Mouse (Mus musculus) gastrocnemius, postnatal 4 days (tissue): ENCODE measurements around the gene Cnn2. TPM values are rescaled to one million over a fixed set of nuclear protein-coding genes. Genes with fewer than 3 reads are reported as not detected.
"Not testable (repeated sequence)": the region's sequence is repeated elsewhere in the genome, so short reads cannot be mapped to it uniquely, and the experiment has no call there.

Experiments used
- DNase-seq, 2 experiments: peaks; one replicate each; pipeline ENCODE4 v3.0.0; 2021 to 2022; ENCODE audit warnings: low spot score in 2 of 2, mixed read lengths in 2 of 2
- long read RNA-seq, 2 experiments: library from polyadenylated mRNA; stranded (forward); transcript quantifications; one replicate each; pipeline ENCODE4 v2.0.0; 2021
- total RNA-seq, 2 experiments: library from RNA; stranded (reverse); gene quantifications; 2 replicates each; pipeline ENCODE4 v1.2.3; 2021

The Cnn2 gene
- total RNA-seq: 10 to 100 TPM; 51.0 to 55.0 TPM
- long read RNA-seq, experiment 1, transcript Cnn2-201 (7 exons, 2,460 nt): major isoform, 74 of 83 reads
- long read RNA-seq, experiment 1, partial matches to known transcripts: 6 of 83 reads
- long read RNA-seq, experiment 1, other reads (novel, unspliced or antisense): 3 of 83 reads
- long read RNA-seq, experiment 2, transcript Cnn2-201 (7 exons, 2,460 nt): major isoform, 81 of 97 reads
- long read RNA-seq, experiment 2, partial matches to known transcripts: 15 of 97 reads
- long read RNA-seq, experiment 2, other reads (novel, unspliced or antisense): 1 of 97 reads

DNA sequence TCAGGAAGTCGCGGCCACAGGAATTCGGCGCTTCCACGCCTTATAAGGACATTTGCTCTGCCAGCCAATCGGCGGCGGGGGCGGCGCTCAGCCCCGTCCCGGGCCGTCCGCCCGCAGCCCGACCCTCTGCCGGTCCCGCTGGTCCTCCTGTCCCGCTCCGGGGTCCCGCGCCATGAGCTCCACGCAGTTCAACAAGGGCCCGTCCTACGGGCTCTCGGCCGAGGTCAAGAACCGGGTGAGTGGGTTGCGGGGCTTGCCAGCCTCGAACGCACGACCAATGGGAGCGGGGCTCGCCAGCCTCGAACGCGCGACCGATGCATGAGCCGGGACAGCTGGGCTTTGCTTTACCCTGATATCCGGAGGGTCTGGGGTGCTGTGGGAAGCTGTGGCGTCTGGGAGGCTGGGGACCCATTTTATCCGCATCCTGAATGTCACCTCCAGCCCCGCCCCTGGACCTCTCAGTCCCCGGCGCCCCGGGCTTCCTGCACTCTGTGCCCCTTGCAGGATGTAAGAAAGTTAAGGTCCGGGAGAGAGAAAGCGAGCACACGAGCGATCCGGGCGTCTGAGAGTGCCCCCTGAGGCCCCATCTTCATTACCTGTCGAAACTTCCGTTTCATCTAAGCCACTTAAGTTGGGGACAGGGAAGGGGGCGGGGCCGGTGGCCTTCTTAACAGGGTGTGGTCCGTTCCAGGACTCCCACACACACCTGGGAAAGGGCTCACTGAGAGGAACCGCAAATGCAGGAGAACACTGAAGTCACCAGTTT lies at the start of gene Cnn2:
TSS of gene Cnn2 (plus strand) at position 79 of the 766 bp plus-strand sequence.
- peak in 1 of 2 experiments; percentile 58 for DNase-seq

DNA sequence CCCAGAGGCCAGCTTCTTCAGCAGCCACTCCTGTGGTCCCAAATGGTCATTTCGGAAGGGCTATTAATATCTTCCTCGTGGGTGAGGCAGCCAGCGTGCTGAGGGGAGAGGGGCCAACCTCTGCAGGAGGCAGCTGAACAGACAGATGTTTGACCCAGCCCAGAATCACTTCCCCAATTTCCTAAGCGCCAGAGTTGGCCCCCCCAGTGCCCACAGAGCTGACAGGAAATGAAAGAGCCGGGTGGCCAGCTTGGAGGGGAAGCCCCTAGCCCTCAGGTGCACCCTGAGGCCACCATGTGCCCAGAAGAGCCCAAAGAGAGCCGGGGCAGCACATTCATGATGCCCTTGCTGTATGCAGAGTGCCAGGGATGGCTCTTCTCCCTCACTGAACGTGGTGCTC lies 47.6 kb upstream of the Cnn2 start:
- DNase-seq: no peak

DNA sequence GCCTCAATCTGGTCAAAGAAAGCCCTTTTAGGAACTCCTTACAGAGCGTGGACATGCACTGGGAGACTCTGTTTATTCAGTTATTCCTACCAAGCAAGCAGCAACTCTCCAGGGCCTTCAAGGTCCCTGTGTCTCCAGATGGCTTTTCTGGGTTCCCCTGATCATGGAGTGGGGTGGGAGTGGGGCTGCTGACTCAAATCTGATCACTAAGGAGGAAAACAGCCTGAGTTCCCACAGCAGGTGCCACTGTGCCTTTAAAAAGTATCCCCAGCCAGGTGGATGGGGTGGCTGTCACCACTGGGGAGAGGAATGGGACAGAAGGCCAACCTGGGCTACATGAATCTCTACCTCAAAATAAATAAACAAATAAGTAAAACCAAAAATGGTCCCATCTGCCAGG lies 45.4 kb upstream of the Cnn2 start:
- no peak for DNase-seq

DNA sequence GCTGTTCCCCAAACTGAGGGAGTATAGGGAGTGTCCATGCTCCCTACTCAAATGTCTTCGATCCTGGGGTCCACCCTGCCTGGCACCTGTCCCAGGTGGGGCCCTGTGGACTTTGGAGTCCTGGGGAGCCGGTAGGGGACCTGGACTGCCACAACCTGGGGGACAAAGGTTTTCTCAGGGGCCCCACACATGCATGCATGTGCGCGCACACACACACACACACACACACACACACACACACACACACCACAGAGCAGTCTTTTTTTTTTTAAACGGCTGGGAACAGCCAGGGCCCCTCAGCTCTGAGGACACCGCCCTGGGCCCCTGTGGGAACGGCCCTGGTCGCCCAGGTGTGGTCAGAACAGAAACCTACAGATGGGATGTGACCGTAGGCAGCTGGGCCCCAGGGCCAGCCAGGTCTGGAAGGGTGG lies 44.9 kb upstream of the Cnn2 start:
- no peak for DNase-seq

DNA sequence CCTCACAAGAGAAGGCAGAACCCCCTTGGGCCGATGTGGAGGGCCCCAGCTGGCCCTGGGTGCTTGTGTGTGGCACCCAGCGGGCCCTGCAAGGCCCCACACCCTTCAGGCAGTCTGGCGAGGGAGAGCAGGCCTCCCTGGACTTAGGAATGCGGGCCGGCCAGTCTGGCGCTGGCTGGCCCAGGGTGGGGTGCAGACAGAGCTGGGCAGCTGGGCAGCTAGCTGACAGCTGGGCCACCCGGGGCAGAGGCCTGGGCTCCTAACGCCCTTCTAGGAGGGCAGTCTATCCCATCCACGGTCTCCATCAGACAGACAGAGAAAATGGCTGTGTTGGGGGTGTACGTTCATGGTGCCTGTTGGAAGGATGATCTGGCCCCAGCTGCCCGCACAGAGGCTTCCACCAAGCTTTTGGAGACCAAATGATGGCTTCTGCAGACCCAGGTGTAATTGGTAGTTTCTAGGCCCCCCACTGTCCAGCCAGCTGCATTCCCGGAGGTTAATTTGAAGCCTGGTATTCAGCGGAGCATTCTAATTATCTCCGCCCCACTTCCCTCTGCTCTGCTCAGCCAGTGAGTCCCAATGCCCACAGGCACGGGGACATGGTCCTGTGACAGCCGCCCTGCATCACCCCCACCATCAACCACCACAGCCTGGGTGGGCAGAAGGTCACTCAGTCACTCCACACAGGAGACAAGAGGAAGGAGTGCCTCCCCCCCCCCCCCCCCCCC lies 42.7 kb upstream of the Cnn2 start:
- no peak for DNase-seq

DNA sequence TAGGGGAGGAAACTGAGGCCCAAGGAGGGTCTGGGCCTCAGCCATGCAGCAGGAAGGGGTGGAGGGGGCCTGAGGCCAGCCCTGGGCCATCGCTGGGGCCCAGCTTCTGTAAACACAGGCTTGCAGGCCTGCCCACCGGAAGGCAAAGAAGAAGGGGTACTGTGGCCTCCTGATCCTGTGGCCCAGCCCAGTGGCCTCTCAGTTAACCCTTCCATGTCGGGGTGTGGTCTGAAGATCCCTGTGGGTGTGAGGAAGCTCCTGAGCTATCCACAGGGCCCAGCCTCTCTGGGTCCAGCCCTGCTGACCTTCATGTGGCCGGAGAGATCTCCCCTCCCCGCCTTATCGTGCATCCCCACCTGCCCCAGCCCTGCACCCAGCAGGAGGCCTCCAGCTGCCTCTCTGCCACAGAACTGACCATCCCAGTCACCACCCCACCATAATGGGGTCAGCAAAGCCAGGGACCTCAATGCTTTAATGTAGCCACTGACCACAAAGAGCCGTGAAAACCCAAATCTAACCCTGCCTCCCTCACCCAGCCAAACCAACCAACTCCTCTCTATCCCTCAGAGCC lies 41.5 kb upstream of the Cnn2 start:
- no peak for DNase-seq

DNA sequence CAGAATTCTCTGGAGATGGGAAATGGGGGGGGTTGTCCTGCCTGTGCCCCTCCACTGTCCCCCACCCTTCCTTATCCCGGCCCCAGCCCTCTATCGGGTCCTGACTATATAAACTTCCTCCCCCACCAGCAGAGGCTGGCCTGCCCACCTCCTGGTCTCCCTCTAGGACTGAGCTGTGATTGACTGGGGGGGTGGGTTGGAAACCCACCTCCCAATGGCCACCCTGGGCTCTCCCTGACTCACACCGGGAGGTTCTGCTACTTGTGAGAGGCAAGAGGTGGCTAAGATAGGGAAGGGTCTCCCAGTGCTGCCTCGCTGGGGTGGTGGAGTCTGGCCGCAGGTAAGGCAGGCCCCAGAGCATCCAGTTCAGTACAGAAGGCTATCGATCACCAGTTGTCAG lies 40.9 kb upstream of the Cnn2 start:
- no peak for DNase-seq

DNA sequence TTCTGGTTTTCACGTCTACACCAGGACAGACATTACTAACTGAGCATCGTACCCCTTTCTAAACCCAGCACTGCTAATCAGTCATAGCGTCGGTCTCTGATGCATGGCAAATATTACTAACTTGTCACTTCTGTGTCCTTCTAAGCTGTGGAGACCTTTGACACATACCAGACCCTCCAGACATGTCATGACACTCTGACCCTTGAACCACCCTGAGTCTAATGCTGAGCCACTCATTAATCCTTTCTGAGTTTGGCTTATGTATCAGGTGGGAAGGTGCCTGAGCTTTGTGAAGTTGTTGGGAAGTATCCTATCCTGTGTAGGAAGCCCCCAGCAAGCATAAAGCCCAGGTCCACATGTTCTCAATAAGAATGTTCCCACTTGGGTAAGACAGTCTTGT lies 38.5 kb upstream of the Cnn2 start:
- DNase-seq: no peak

DNA sequence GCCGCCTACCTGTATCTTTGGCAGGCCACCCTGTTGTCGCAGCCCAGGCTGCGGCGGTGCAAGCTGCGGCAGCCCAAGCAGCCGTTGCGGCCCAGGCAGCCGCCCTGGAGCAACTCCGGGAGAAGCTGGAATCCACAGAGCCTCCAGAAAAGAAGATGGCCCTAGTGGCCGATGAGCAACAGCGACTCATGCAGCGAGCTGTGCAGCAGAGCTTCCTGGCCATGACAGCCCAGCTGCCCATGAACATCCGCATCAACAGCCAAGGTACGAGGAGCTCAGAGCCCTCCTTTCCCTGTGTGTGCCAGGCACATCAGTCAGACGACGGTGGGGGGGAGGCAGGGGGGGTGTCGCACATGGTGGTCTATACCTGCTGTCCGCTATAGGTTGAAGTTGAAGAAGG lies 37.7 kb upstream of the Cnn2 start:
- DNase-seq: no peak

DNA sequence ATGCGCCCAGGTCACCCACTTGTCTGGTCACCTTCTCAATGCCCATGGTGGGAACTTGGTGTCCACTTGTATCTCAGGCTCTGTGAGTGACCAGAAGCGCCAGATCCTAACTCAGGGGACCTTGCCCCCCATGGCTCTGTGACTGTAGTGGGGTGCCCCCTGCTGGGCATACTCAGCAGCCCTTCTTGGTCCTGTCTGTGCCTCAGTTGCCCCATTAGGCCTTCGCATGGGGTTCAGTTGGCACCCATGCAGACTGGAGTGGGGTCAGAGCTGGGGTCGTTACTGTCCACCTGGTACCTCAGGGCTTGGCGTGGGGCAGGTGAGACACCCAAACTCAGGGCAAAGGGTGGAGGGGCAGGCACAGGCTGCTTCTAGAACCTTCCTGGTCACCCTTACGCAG lies 34.4 kb upstream of the Cnn2 start:
- DNase-seq: no peak

DNA sequence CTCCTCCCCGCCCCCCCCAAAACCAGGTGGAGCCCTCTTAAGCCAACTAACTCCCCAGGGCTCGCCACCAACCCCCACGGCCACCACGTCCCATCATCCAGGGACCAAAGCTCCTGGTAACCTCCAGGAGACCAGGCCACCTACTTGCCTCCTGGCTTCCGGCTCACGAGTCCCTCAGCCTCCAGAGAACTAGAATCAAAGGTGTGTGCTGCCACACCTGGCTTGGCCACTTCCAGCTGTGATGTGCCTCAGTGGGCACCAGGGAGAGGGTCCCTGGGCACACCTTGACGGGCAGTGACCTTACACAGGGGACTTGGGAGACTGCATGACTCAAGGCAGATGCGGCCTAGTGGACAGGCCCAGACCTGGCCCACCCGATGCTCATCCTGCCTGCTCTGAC lies 32.7 kb upstream of the Cnn2 start:
- no peak for DNase-seq

DNA sequence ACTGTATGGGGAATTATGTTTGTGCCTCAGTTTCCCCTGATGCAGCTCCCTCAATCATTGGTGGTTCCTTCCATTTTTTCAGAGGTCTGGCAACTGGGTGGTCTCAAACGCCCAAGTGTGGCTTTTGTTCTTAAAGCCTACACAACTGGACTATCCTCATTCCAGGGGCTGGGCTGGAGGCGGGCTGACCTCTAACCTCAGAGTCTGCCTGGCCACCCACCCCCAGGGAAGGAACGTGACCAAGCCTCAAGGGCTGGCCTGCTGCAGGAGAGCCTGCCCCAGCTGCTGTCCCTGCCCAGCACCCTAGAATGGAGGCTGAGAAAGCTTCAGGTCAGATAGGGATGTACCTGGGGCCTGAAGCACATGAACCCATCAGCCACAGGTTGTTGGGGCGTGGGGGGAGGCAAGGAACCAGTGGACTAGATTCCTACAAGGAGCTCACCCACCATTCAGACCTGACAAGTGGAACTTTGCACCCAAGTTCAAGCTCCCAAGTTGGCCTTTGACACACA lies 31.7 kb upstream of the Cnn2 start:
- DNase-seq: no peak

DNA sequence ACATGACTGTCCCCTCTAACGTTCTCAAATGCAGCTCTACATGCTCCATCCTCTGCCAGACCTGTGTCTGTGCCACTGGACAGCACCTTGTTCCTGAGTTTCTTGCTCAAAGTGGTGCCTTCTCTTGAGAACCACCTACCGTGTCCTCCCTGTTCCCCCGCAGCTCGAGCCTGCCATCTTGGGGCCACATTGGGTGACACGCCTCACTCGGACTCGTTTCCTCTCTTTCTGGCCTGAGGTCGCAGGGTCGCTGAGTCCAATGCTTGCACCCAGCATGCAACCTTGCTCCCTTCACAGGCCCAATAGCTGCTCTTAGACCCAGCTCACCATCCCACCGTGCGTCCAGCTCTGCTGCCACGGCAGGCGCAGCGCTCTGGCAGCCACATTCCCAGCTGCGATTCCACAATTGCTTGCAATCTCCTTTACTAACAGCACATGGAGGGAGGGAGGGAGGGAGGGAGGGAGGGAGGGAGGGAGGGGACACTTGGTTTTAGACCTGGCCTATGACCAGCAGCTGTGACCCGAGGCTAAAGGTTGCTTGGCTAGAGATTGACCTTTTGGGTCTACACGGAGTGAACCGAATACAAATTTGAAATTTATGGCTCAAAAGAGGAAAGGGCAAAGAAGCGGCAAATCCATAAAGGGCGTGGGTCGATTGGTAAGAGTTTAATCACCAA lies 30.1 kb upstream of the Cnn2 start:
- peak; percentile 70 to 81 for DNase-seq

DNA sequence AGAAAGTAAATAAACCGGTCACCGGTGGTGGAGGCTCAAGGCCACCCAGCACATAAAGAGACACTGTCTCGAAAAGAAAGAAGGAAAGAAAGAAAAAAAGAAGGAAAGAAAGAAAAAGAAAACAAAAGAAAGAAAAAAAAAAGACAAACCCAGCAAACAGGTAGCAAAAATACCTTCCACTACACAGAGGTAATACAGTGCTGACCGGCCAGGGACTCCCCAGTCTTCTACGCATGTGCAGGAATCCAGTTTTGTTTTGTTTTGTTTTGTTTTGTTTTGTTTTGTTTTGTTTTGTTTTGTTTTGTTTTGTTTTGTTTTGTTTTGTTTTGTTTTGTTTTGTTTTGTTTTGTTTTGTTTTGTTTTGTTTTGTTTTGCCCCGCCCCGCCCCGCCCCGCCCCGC lies 29.0 kb upstream of the Cnn2 start:
- DNase-seq: not testable (repeated sequence)

DNA sequence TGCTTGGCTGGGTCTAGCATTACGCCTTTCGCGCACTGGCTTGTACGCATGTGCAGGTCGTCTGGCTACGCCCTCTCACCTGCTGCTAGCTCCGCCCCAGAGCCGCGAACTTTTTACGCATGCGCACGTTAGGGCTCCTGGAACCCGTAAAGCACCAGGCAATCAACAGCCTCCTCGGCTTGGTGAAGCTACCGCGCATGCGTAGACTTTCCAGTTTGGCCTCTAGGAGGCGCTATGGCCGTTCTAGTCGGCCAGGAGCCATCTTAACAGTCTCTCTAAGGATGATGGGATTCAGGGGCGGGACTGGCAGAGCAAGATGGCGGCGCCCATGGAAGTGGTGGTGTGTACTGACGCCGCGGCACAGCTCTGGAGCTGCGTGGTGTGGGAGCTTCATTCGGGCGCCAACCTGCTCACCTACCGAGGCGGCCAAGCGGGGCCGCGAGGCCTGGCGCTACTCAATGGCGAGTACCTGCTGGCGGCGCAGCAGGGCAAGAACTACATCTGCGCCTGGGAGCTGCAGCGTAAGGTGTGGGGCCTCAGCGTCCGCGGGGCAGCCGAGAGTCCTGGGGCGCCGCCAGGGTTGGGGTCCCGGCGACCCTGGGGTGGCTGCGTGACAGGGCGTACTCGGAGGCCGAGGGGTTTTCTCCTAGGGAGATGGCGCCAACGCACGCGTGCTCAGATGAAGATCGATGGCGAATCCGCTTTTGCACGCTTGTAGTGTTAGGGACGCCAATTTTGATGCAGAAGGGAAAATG lies 28.4 kb upstream of the Cnn2 start, which contains the start of gene Wdr18:
TSS of gene Wdr18 (plus strand) at position 306 of the 755 bp plus-strand sequence.
- DNase-seq: peak; percentile 96

DNA sequence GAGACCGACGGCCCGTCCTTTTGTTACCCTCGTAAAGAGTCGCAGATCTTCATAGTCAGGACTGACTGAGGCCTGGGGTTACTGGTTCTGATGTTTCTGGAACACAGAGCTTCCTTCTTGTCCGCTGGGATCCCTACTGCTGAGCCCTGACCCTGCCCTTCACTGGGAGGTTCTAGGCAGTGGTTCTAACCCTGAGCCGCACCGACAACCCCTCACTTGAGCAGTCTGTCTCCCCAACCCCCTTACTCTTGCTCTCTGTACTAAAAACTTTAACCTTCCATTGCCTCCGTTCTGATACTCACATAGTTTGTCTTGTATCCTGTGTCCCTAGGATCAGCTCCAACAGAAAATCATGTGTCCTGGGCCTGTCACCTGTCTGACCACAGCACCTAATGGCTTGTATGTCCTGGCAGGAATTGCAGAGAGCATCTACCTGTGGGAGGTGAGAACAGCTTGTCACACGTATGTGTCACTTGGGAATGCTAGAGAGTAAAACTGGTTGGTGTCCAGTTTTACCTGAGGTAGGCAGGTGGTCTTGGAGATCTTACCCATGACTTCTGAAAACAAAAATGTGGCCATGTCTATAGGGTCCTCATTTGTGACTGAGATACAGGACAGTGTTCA lies 27.6 kb upstream of the Cnn2 start:
- no peak for DNase-seq

DNA sequence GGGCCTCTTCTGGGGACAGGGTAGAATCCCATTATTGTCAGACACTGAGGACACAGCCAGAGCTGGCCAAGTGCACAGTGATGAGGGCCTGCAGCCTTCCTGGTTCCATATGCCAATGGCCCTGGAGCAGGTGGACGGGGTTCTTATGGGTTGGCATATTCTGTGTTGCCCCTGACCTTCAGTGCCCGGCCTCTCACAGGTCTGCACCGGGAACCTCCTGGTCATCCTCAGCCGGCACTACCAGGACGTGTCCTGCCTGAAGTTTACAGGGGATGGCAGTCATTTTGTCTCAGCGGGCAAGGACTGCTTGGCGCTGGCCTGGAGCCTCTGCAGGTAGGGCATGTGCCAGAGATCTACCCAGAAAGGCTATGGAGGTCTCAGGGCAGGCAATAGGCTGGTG lies 23.7 kb upstream of the Cnn2 start:
- DNase-seq: no peak

DNA sequence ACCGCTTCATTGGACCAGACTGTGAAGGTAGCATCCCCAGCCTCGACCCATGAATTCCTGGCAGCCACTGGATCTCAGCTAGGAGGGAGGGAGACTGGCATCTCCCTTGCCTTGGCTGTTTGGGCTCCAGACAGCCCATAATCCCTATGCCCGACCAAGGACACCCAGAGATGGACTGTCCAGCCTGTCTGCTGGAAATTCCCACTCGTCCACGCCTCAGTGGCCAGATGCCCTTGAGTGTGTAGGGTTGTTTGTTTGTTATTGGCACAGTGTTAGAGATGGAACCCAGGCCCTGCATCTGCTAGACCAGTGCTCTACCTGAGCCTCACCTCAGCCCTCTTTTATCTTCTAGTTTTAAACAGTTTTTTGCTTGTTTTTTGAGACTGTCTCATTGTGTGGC lies 23.1 kb upstream of the Cnn2 start:
- no peak for DNase-seq

DNA sequence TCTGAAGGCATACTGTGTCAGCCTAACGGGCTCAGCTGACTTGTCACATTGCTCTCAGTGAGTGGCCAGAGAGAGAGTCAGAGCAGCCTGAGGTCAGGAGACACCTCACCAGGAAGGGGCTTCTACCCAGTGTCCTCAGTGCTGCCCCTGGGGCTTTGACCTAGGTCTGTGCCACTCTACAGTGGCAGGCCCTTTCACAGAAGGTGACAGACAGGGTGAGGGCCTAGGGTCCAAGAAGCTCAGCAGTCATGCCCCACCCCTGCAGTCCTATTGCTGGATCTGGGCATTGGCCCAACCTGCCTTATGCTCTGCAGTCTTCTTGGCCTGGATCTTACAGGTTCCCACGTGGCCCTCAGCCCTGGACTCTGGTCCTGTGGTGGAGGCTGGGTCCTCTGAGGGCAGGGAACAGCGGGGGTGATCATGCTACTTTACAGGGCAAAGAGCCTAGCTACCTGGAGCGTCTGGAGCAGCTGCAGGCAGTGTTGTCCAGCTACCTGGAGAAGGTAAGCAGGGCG lies 21.4 kb upstream of the Cnn2 start:
- DNase-seq: no peak
